Mouse (Mus musculus) spleen, adult 2 months (tissue): ENCODE results near the gene Zfp575.

Experiments used
- CTCF ChIP-seq: fragments of 200-500 bp; IDR thresholded peaks from 2 replicates; pipeline ENCODE4 v1.5.1; 2011; ENCODE audit warnings: mild to moderate bottlenecking, inconsistent platforms; ENCODE audit not compliant: insufficient read depth, insufficient read length, insufficient replicate concordance; ENCODE audit errors: extremely low read depth
- POLR2A ChIP-seq: fragments of 200-500 bp; IDR thresholded peaks from 2 replicates; pipeline ENCODE4 v1.6.1; 2011; ENCODE audit warnings: low read depth, low read length, inconsistent platforms

DNA sequence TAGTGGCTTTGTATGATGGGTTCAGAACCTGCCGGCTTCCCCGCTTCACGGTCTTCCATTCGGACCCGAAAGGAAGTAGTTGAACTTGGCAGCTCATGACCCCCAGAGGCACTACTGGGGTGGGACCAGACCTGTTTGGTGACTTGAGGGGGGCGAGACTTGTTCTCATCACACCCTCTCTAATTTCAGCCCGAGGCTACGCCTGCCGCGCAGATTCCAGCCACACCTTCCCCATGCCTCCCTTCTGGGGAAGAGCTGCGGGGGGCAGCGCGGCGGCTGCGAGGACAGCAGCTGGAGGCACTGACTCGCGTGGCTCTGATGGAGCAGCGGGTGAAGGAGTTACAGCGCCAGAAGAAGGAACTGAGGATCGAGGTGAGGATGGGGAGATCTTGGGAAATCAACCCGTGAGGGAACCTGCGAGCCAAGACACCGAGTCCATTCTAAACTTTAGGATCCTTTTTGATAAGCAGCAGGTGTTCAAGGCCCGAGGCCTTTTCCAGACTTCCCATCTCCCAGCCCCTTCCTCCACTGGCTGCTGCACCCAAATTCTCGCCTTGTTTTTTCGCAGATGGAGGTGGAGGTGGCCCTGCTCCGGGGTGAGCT lies 25.0 kb upstream of the Zfp575 start:
- TF ChIP-seq CTCF (no peak), POLR2A (no peak)
